Mouse (Mus musculus) stomach, postnatal 0 days (tissue): ENCODE results near the gene Tceanc2.

ENCODE experiments used
- CTCF ChIP-seq: IDR thresholded peaks from 2 replicates; pipeline ENCODE4 v1.5.1; 2016; ENCODE audit warnings: antibody characterized with exemption, low read depth, mild to moderate bottlenecking, moderate library complexity
- EP300 ChIP-seq: optimal IDR thresholded peaks from 2 replicates; pipeline ENCODE3; 2016; ENCODE audit warnings: antibody characterized with exemption

DNA sequence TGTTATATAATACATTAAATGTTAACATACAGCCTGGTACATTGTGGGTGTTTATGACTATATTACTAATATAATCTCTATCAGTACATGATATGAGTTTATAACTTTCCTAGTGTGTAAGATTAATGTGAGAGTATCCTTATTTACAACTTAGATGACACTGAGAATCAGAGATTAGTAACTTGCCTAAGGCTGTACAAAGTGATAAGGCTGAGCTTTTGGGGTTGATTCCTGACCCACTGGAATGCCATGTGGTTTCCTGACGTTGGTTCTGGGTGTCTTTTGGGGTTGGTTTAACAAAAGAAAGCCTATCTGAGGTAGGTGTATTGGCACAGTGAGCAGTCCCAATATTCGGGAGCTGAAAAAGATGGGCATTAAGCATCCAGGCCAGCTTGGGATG, 3.9 kb upstream of the Tceanc2 start:
- TF ChIP-seq CTCF (no peak), EP300 (no peak)
